Mouse (Mus musculus): ENCODE results near the gene Cdk2. TPM values are rescaled to one million over a fixed set of nuclear protein-coding genes. Genes with fewer than 3 reads are reported as not detected.

Cdk2 gene
- polyA plus RNA-seq, 1 experiment from 2014 or later, result 85.9 TPM

GRCm38 (mm10) chr10:128702328-128703007, 2.4 kb downstream of the Cdk2 start:
- peaks cover 31% of the 10 kb centered on the region for H3K36me3 ChIP-seq
- no peak overlapping the region for H3K9ac ChIP-seq
- H3K4me1 ChIP-seq (replicated peaks), result peaks cover 37% of the 10 kb centered on the region
- no peak overlapping the region for H3K27ac ChIP-seq
- 0 out of 2 replicates have a peak overlapping the region, but pooled peaks have one; percentile 8 for H3K4me2 ChIP-seq
- no peaks in the 10 kb centered on the region for H3K27me3 ChIP-seq
- H3K4me3 ChIP-seq, result no peak overlapping the region
- no peaks in the 10 kb centered on the region for H3K9me3 ChIP-seq (replicated peaks)
- whole genome bisulfite sequencing, result 46% methylated on average over 6 of the region's 6 CpGs
- ATAC-seq (replicated peaks; ENCODE audit: insufficient number of reproducible peaks, insufficient read depth, low FRiP score, low read depth), result no peak

- Histone ChIP-seq H3K9me3 (replicated peaks) (no peaks in the 10 kb centered on the region), H3K27me3 (no peaks in the 10 kb centered on the region), H3K36me3 (peaks cover 31% of the 10 kb centered on the region), H3K4me2 (no peak overlapping the region), H3K9ac (no peak overlapping the region), H3K27ac (no peak overlapping the region), H3K4me3 (no peak overlapping the region), H3K4me1 (replicated peaks) (peaks cover 41% of the 10 kb centered on the region)
- ATAC-seq (replicated peaks; ENCODE audit: insufficient number of reproducible peaks, insufficient read depth, low FRiP score, low read depth), result no peak
- WGBS, result 95% methylated on average over 5 of the region's 5 CpGs
Observed at GRCm38 (mm10) chr10:128700712-128701111, 4.1 kb downstream of the Cdk2 start.

GRCm38 (mm10) chr10:128699611-128700010, 5.2 kb downstream of the Cdk2 start:
- Histone ChIP-seq H3K36me3 (peaks cover 31% of the 10 kb centered on the region), H3K27me3 (no peaks in the 10 kb centered on the region), H3K9ac (no peak overlapping the region), H3K27ac (peak overlapping the region; percentile 59), H3K9me3 (replicated peaks) (no peaks in the 10 kb centered on the region), H3K4me3 (no peak overlapping the region), H3K4me1 (replicated peaks) (peaks cover 42% of the 10 kb centered on the region), H3K4me2 (no peak overlapping the region)
- no peak for ATAC-seq (replicated peaks; ENCODE audit: insufficient number of reproducible peaks, insufficient read depth, low FRiP score, low read depth)
- WGBS, result 53% methylated on average over 11 of the region's 11 CpGs

- Histone ChIP-seq H3K9me3 (replicated peaks) (no peaks in the 10 kb centered on the region), H3K4me2 (no peak overlapping the region), H3K27ac (peak overlapping the region; percentile 46), H3K9ac (no peak overlapping the region), H3K4me1 (replicated peaks) (peaks cover 42% of the 10 kb centered on the region), H3K4me3 (no peak overlapping the region), H3K27me3 (no peaks in the 10 kb centered on the region), H3K36me3 (peaks cover 31% of the 10 kb centered on the region)
- WGBS, result 76% methylated on average over 5 of the region's 5 CpGs
- ATAC-seq (replicated peaks; ENCODE audit: insufficient number of reproducible peaks, insufficient read depth, low FRiP score, low read depth), result no peak
Observed at GRCm38 (mm10) chr10:128699006-128699405, 5.8 kb downstream of the Cdk2 start.

GRCm38 (mm10) chr10:128697072-128697725, 7.6 kb downstream of the Cdk2 start:
- no peak for ATAC-seq (replicated peaks; ENCODE audit: insufficient number of reproducible peaks, insufficient read depth, low FRiP score, low read depth)
- Histone ChIP-seq H3K9me3 (replicated peaks) (no peaks in the 10 kb centered on the region), H3K4me1 (replicated peaks) (peaks cover 25% of the 10 kb centered on the region), H3K9ac (no peak overlapping the region), H3K27ac (no peak overlapping the region), H3K27me3 (no peaks in the 10 kb centered on the region), H3K36me3 (peaks cover 29% of the 10 kb centered on the region), H3K4me2 (peak overlapping the region; percentile 62; the same call in 1 of the 2 replicates), H3K4me3 (peak overlapping the region; percentile 95)
- WGBS, result 87% methylated on average over 6 of the region's 6 CpGs

- peaks cover 21% of the 10 kb centered on the region for H3K36me3 ChIP-seq
- H3K9ac ChIP-seq, result peak within 1 kb of the TSS; percentile 93
- peaks cover 24% of the 10 kb centered on the region for H3K4me1 ChIP-seq (replicated peaks)
- peak within 1 kb of the TSS; percentile 99 for H3K27ac ChIP-seq
- H3K9me3 ChIP-seq (replicated peaks), result no peaks in the 10 kb centered on the region
- WGBS, result 1% methylated on average over 40 of the region's 40 CpGs
- ATAC-seq (replicated peaks; ENCODE audit: insufficient number of reproducible peaks, insufficient read depth, low FRiP score, low read depth), result peak; percentile 99
- H3K27me3 ChIP-seq, result no peaks in the 10 kb centered on the region
- H3K4me2 ChIP-seq, result peak within 1 kb of the TSS; percentile 73
- H3K4me3 ChIP-seq, result peak within 1 kb of the TSS; percentile 95
Observed at GRCm38 (mm10) chr10:128695992-128696807, 8.6 kb downstream of the Cdk2 start, which contains the start of gene Rab5b. Gene Rab5b (minus strand): TSS chr10:128696264.

GRCm38 (mm10) chr10:128695411-128695991, 9.3 kb downstream of the Cdk2 start:
- peak overlapping the region; percentile 99 for H3K27ac ChIP-seq
- peak overlapping the region; percentile 95 for H3K4me3 ChIP-seq
- H3K36me3 ChIP-seq, result peaks cover 15% of the 10 kb centered on the region
- under 1% methylated on average over 22 of the region's 22 CpGs for WGBS
- ATAC-seq (replicated peaks; ENCODE audit: insufficient number of reproducible peaks, insufficient read depth, low FRiP score, low read depth), result no peak
- H3K4me1 ChIP-seq (replicated peaks), result peaks cover 24% of the 10 kb centered on the region
- H3K4me2 ChIP-seq, result peak overlapping the region; percentile 73
- H3K9me3 ChIP-seq (replicated peaks), result no peaks in the 10 kb centered on the region
- H3K27me3 ChIP-seq, result no peaks in the 10 kb centered on the region
- peak overlapping the region; percentile 93 for H3K9ac ChIP-seq

GRCm38 (mm10) chr10:128674469-128675008, 30.3 kb downstream of the Cdk2 start:
- Histone ChIP-seq H3K27ac (peak overlapping the region; percentile 49), H3K4me2 (peak overlapping the region; percentile 86), H3K36me3 (peaks cover 5% of the 10 kb centered on the region), H3K9ac (peak overlapping the region; percentile 58), H3K27me3 (no peaks in the 10 kb centered on the region), H3K4me3 (peak overlapping the region; percentile 70), H3K9me3 (replicated peaks) (no peaks in the 10 kb centered on the region), H3K4me1 (replicated peaks) (peaks cover 8% of the 10 kb centered on the region)
- no peak for ATAC-seq (replicated peaks; ENCODE audit: insufficient number of reproducible peaks, insufficient read depth, low FRiP score, low read depth)
- WGBS, result 1% methylated on average over 9 of the region's 9 CpGs

GRCm38 (mm10) chr10:128673763-128674468, 30.9 kb downstream of the Cdk2 start, which contains the start of gene Suox:
Gene Suox (minus strand): TSS chr10:128674073.
- Histone ChIP-seq H3K9ac (peak within 1 kb of the TSS; percentile 58), H3K36me3 (no peaks in the 10 kb centered on the region), H3K9me3 (replicated peaks) (no peaks in the 10 kb centered on the region), H3K4me1 (replicated peaks) (peaks cover 13% of the 10 kb centered on the region), H3K4me2 (peak within 1 kb of the TSS; percentile 86), H3K27me3 (no peaks in the 10 kb centered on the region), H3K27ac (peak within 1 kb of the TSS; percentile 49), H3K4me3 (peak within 1 kb of the TSS; percentile 70)
- ATAC-seq (replicated peaks; ENCODE audit: insufficient number of reproducible peaks, insufficient read depth, low FRiP score, low read depth), result peak; percentile 93
- WGBS, result under 1% methylated on average over 56 of the region's 60 CpGs

- no peak for ATAC-seq (replicated peaks; ENCODE audit: insufficient number of reproducible peaks, insufficient read depth, low FRiP score, low read depth)
Observed at GRCm38 (mm10) chr10:128671148-128671547, 33.7 kb downstream of the Cdk2 start.

More at GRCm38 (mm10) chr10:128671148-128671547, 33.7 kb downstream of the Cdk2 start:
- peaks cover 16% of the 10 kb centered on the region for H3K4me1 ChIP-seq (replicated peaks)
- H3K27me3 ChIP-seq, result no peaks in the 10 kb centered on the region
- H3K36me3 ChIP-seq, result no peaks in the 10 kb centered on the region
- no peaks in the 10 kb centered on the region for H3K9me3 ChIP-seq (replicated peaks)
- H3K9ac ChIP-seq, result no peak overlapping the region
- H3K4me3 ChIP-seq, result no peak overlapping the region
- H3K27ac ChIP-seq, result no peak overlapping the region
- H3K4me2 ChIP-seq, result no peak overlapping the region
- 92% methylated on average over 9 of the region's 9 CpGs for WGBS

Data from heart, embryonic 15.5 days (tissue).